Mouse (Mus musculus) forelimb bud, embryonic 11.5 days (tissue): ENCODE data around the gene Map2k5.

Source experiments
- DNase-seq: peaks from one replicate; pipeline ENCODE4 v3.0.0-alpha.2; 2012; ENCODE audit warnings: low read depth, low spot score

Map2k5 gene

GRCm38 (mm10) chr9:63187310-63187709, 190.4 kb downstream of the Map2k5 start:
- DNase-seq = no peak

- no peak for DNase-seq
Measured at GRCm38 (mm10) chr9:63185249-63185648, 192.5 kb downstream of the Map2k5 start.

DNA sequence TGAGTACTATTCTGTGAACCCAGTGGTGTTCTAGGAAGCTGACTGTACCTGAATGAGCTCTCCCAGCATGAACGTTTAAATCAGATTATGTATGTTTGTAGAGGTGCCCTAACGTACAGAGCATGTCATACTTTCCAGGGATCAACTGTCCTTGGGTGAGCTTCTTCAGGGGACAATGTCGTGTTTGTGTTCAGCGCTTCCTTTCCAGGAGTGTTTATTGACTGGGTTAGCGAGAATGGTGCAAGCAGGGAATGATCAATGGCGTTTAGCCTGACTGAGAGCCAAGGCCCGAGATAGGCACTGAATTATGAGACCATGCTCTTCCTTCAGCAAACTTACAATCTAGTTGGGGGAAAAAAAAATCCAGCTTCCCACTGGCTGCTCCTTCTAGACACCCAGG, 193.8 kb downstream of the Map2k5 start:
- DNase-seq = no peak

GRCm38 (mm10) chr9:63182306-63182960, 195.3 kb downstream of the Map2k5 start:
- no peak for DNase-seq

- DNase-seq = no peak
Measured at GRCm38 (mm10) chr9:63181337-63182178, 196.1 kb downstream of the Map2k5 start.

GRCm38 (mm10) chr9:63178296-63178695, 199.4 kb downstream of the Map2k5 start:
- DNase-seq = no peak

DNA sequence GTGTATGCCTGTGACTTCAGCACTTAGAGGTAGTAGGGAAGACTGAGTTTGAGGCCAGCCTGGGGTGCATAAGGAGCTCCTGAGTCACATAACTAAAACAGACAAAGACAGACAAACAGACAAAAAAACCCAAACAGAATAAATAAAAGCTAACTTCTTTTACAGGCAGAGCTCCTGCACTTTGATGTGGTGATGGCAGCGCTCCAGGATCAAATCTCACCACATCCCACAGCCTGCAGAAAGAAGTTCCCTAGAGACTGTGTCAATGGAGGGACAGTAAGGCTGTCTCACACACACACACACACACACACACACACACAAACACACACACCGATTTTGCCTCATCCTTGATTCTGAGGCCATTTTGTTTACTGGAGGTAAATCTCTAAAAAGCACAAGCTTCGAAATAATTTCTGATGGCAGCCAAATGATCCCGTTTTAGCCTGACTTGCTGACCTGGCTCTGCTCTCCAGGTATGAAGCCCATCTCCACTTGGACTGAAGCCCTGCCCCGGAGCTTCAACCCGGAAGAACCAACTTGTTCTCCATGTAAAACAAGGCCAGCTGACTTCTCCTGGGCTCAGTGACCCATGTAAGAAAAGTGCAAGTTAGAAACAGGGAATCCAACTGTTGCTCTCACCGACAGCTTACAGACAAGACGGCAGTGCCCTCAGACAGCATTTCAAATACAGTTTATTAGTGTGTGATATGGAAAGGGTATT, 203.5 kb downstream of the Map2k5 start:
- no peak for DNase-seq

- DNase-seq = no peak
Measured at GRCm38 (mm10) chr9:63171951-63172350, 205.8 kb downstream of the Map2k5 start.

GRCm38 (mm10) chr9:63169127-63169526, 208.6 kb downstream of the Map2k5 start:
- no peak for DNase-seq

DNA sequence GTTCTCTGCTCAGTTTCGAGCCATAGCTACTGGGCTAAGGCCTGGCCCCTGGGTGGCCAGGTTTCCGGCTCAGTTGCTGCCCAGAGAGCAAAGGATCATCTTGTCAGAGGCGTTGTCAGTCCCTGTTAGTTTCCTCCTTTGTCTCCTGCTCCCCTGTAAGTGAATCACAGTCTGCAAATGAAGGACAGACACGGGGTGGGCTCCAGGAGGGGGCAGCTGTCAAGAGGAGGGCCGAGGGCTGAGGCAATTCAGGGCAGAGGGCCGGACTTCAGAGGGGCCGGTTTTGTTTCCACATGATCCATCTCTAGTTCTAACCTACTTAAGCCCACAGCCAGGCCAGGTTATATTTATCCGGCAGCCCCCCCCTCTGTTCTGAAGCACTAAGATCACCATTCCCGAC, 212.6 kb downstream of the Map2k5 start:
- no peak for DNase-seq

DNA sequence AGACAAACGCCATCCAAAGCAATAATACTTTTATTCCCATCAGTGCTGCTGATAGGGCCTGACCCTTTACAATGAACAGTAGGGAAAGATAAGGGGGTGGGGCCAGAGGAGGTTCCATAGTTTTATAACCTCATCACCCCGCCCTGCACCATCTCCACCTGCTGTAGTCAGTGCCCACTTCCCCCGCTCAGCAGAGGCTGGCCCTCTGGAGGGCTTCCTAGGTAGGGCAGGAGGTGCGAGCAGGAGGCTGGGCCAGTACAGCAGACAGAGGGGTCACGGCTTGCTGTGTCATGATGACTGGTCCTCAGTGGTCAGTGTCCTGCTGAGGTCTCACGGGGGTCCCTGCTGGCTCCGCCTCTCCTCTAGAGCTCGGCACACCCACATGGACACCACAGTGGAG, 213.9 kb downstream of the Map2k5 start:
- DNase-seq = no peak

DNA sequence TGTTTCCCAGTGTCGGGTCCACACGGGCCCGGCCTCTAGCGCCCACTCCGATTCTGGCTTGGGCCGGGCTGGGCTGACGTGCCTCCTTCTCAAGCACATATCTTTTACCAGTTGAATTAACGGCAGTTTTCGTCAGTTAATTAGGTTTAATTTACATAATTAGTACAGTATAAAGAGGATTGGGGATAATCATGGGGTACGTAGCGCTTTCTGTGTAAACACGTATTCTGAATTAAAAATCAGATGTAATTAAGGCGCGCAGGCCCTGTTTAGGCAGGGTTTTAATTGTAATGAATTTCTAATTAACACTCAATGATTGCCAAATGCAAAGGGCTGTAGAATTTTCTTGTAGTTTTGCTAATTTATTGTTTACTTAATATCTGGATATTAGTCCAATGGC, 225.8 kb downstream of the Map2k5 start:
- no peak for DNase-seq

- peak; percentile 86 for DNase-seq
Measured at GRCm38 (mm10) chr9:63151072-63151870, 226.4 kb downstream of the Map2k5 start.

DNA sequence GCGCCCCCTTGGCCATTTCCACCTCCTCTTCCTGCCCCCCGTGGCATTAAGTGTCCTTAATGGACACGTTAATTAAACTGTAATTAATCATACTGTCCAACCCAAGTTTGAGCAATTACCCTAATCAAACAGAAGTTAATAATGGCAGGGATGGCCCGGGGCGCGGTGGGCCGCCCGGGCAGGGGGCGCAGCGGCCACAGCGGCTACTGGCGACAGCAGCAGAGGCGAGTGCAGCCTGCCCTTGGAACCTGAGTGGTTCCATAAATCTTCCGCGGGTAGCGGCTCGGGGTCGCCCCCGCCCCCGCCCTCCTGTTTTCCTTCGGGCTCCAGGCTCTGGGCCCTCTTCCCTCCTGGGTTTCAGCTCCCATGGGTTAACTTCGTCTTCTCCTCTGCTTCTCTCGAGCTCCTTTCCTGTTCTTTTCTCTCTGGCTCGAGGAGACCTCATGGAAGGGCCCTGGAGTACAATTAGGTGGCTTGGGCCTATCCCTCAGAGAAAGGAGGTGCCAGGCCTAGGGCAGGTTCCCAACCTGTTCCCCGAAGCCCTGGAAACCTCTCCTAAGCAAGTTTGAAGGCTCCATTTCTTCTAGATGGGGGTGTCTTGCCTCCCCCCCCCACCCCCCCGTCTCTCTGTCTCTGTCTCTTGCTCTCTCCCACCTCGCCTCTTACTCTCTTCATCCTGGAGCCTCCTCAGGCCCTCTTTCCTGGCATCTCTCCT, 227.5 kb downstream of the Map2k5 start:
- DNase-seq = no peak

- DNase-seq = no peak
Measured at GRCm38 (mm10) chr9:63149372-63149766, 228.3 kb downstream of the Map2k5 start.

- no peak for DNase-seq
Measured at GRCm38 (mm10) chr9:63148410-63149371, 229.0 kb downstream of the Map2k5 start, which contains the start of gene Skor1. TSS of gene Skor1 (minus strand) at chr9:63148961.

DNA sequence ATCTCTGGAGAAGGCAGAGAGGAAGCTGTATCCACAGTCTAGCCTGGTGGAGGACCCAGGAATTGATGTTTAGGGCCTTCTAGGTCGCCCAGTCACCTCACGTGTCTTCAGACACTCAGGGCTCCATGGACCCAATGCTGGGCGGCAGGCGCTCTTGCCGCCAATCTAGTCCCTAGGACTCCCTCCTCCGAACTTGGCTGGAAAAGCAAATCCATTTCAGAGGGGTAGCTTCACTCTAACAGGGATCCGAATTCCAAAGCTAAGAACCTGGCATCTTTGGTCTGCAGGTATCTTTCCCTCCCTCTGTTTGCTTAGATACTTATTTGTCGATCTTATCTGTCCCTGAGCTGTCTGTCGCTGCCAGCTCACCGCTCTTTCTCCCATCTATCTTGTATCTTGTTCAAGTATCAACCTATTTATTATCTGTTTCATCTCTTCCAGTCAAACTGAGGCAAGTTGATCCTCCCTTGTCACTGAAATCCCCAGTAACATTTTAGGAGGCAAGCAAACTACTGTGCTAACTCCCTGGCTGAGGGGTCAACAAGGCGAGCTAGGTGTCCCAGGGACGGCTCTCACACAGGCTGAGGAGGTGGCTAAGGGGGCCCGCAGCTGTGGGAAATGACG, 229.8 kb downstream of the Map2k5 start:
- no peak for DNase-seq

- no peak for DNase-seq
Measured at GRCm38 (mm10) chr9:63147296-63147695, 230.4 kb downstream of the Map2k5 start.

- DNase-seq = no peak
Measured at GRCm38 (mm10) chr9:63146856-63147274, 230.8 kb downstream of the Map2k5 start.
